Mouse (Mus musculus) forebrain, postnatal 0 days (tissue): Measurements from ENCODE around the gene Gm45521. TPM values are rescaled to one million over a fixed set of nuclear protein-coding genes. Genes with fewer than 3 reads are reported as not detected.
A peak's percentile ranks its signal among the peaks of the same experiment; 100 is the strongest.

Source experiments
- ATAC-seq: fragments of 200-750 bp; cut with Nextera tagmentation; 2 replicates; pipeline ENCODE4 v1.8.0; 2017; ENCODE audit warnings: mild to moderate bottlenecking, moderate library complexity
- DNase-seq: peaks from one replicate; pipeline ENCODE4 v3.0.0-alpha.2; 2015
- H3K27ac ChIP-seq: fragments of 300-500 bp; sonication (generic); 2 replicates; pipeline ENCODE4 v1.5.1; 2014; ENCODE audit warnings: low read depth, mild to moderate bottlenecking, antibody characterized with exemption, low read length, moderate library complexity, mixed read lengths
- H3K27me3 ChIP-seq: fragments of 300-500 bp; sonication (generic); 2 replicates; pipeline ENCODE4 v1.6.1; 2014; ENCODE audit warnings: mild to moderate bottlenecking, low read length, mixed read lengths; ENCODE audit not compliant: insufficient read depth
- H3K36me3 ChIP-seq: fragments of 300-500 bp; sonication (generic); 2 replicates; pipeline ENCODE4 v1.6.1; 2014; ENCODE audit warnings: mild to moderate bottlenecking, moderate library complexity; ENCODE audit not compliant: insufficient read depth
- H3K4me1 ChIP-seq: fragments of 300-500 bp; sonication (generic); 2 replicates; pipeline ENCODE4 v1.6.1; 2014; ENCODE audit warnings: antibody characterized with exemption; ENCODE audit not compliant: insufficient read depth
- H3K4me2 ChIP-seq: fragments of 300-500 bp; sonication (generic); 2 replicates; pipeline ENCODE4 v1.6.1; 2014; ENCODE audit warnings: low read depth, mild to moderate bottlenecking, moderate library complexity
- H3K4me3 ChIP-seq: fragments of 300-500 bp; sonication (generic); 2 replicates; pipeline ENCODE4 v1.5.1; 2014; ENCODE audit warnings: low read depth, low read length, mixed read lengths
- H3K9ac ChIP-seq: fragments of 300-500 bp; sonication (generic); 2 replicates; pipeline ENCODE4 v1.6.1; 2014; ENCODE audit warnings: mild to moderate bottlenecking
- H3K9me3 ChIP-seq: fragments of 300-500 bp; sonication (generic); 2 replicates; pipeline ENCODE4 v1.6.1; 2016; ENCODE audit warnings: low read length
- CTCF ChIP-seq: sonication (generic); IDR thresholded peaks from 2 replicates; pipeline ENCODE4 v1.5.1; 2016; ENCODE audit warnings: antibody characterized with exemption, control low read depth, low read depth
- WGBS: fragments of 180-500 bp; shearing (Covaris S2); extraction: QIAGEN DNeasy Blood & Tissue Kit; methylation state at CpG from one replicate; pipeline ENCODE4 v1.1.7; 2014; 5-methylcytosine and 5-hydroxymethylcytosine counted together
- polyA plus RNA-seq: library from polyadenylated mRNA; unstranded; fragments of >200 nt; fragmentation: Nextera tagmentation; extraction: Ambion mirVana; gene quantifications from 2 replicates; pipeline ENCODE4 v1.2.1, GENCODE M21; 2015
- total RNA-seq: library from RNA; depleted of rRNA; stranded (reverse); fragments of >200 nt; gene quantifications from 2 replicates; pipeline ENCODE4 v1.2.3, GENCODE M21; 2014

Gm45521 gene
- total and polyA plus RNA-seq, 2 experiments from 2014 or later: not detected

DNA sequence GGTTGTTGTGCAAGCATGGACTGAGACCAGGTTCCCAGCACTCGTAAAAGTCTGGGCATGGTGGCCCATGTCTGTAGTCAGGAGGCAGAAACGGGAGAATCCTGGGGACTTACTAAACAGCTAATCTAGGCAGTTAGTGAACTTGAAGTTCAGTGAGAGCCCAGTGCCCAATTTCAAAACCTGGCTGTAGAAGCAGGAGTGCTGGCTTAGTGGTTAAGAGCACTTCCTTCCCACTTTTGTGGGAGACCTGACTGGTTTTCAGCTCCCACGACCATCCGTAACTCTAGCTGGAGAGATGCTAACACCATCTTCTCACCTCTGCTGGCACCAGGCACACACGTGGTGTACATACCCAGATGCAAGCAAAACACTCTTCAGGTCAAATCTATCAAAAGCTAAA is 35.6 kb upstream of the Gm45521 start:
- Histone ChIP-seq H3K4me1 (no peaks in the 10 kb centered on the region), H3K9me3 (no peaks in the 10 kb centered on the region), H3K4me3 (no peak overlapping the region), H3K27ac (no peak overlapping the region), H3K4me2 (no peak overlapping the region), H3K36me3 (peaks cover 62% of the 10 kb centered on the region), H3K9ac (no peak overlapping the region), H3K27me3 (no peaks in the 10 kb centered on the region)
- no peak for TF ChIP-seq CTCF
- 89% methylated on average over 5 of the region's 5 CpGs for WGBS
- ATAC-seq (no peak), DNase-seq (no peak)

- Histone ChIP-seq H3K36me3 (peaks cover 53% of the 10 kb centered on the region), H3K9me3 (no peaks in the 10 kb centered on the region), H3K27ac (no peak overlapping the region), H3K4me1 (no peaks in the 10 kb centered on the region), H3K9ac (no peak overlapping the region), H3K27me3 (no peaks in the 10 kb centered on the region), H3K4me3 (no peak overlapping the region), H3K4me2 (no peak overlapping the region)
- no peak for DNase-seq
- TF ChIP-seq CTCF: no peak
- ATAC-seq: no peak
These were observed 33.5 kb upstream of the Gm45521 start for GRCm38 (mm10) chr14:7923635-7924034.

DNA sequence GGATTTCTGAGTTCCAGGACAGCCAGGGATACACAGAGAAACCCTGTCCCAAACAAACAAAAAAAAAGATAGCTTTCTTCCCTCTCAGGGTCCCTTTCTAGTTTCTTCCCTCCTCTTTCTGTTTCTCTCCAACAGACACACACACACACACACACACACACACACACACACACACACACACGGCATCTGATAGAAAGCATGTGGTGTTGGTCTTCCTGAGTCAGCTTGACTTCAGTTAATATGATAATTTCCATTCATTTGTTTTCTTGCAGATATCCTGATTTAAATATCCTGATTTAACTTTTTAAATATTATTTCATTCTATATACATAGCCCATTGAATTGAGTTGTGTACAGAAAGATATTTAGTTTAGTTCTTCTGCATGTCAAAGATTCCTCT is 28.7 kb upstream of the Gm45521 start:
- H3K9ac ChIP-seq: no peak overlapping the region
- H3K4me1 ChIP-seq: no peaks in the 10 kb centered on the region
- H3K9me3 ChIP-seq: no peaks in the 10 kb centered on the region
- H3K27ac ChIP-seq: no peak overlapping the region
- no peak for TF ChIP-seq CTCF
- H3K27me3 ChIP-seq: no peaks in the 10 kb centered on the region
- H3K4me2 ChIP-seq: no peak overlapping the region
- no peak overlapping the region for H3K4me3 ChIP-seq
- ATAC-seq (no peak), DNase-seq (no peak)
- 50% methylated on average over 1 of the region's 1 CpGs for WGBS
- H3K36me3 ChIP-seq: peaks cover 69% of the 10 kb centered on the region

DNA sequence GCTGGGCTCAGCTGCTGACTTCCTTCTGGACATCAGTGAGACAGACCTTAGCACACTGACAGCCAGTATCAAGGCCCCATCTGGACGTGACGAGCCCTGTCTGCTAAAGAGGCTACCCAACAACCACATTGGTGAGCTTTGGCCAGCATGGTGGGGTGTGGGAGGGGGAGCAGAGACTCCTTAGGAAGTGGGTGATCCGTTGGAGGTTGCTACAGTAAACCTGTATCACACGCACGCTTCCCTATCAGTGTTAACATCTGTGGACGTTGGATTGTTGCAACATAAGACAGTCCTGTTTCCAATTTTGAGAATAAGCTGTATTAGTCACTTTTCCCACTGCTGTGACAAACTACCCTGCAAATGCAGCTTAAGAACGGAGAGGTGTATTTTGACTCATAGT is 28.1 kb upstream of the Gm45521 start:
- DNase-seq (no peak), ATAC-seq (no peak)
- no peak overlapping the region for H3K27ac ChIP-seq
- H3K36me3 ChIP-seq: peaks cover 70% of the 10 kb centered on the region
- no peak overlapping the region for H3K4me2 ChIP-seq
- H3K9me3 ChIP-seq: no peaks in the 10 kb centered on the region
- H3K4me3 ChIP-seq: no peak overlapping the region
- H3K27me3 ChIP-seq: no peaks in the 10 kb centered on the region
- 93% methylated on average over 7 of the region's 7 CpGs for WGBS
- TF ChIP-seq CTCF: no peak
- no peaks in the 10 kb centered on the region for H3K4me1 ChIP-seq
- no peak overlapping the region for H3K9ac ChIP-seq

GRCm38 (mm10) chr14:7932151-7932550 is 24.9 kb upstream of the Gm45521 start:
- H3K4me1 ChIP-seq: no peaks in the 10 kb centered on the region
- ATAC-seq (no peak), DNase-seq (no peak)
- WGBS: 96% methylated on average over 4 of the region's 4 CpGs
- H3K27me3 ChIP-seq: no peaks in the 10 kb centered on the region
- H3K9me3 ChIP-seq: no peaks in the 10 kb centered on the region
- H3K9ac ChIP-seq: no peak overlapping the region
- peaks cover 75% of the 10 kb centered on the region for H3K36me3 ChIP-seq
- no peak overlapping the region for H3K27ac ChIP-seq
- no peak overlapping the region for H3K4me3 ChIP-seq
- TF ChIP-seq CTCF: no peak
- no peak overlapping the region for H3K4me2 ChIP-seq

DNA sequence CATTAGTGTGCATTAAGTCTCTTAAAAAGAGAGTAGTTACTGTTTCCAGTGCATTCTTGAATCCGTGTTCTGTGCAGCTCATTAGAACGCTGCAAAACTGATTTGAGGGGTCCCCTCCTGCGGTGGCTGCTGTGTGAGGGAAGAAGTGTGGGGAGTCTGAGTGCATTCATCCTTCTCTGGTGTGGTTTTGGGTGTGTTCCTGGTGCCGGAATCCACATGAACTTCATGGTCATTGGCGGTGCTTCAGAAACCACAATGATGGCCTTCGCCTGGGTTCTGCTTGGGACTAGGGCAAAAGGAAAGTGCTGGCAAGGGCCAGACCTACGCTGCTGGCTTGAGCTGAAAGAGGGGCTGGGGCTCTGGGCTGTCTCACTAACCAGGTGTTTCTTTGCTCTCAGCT is 22.9 kb upstream of the Gm45521 start:
- WGBS: 90% methylated on average over 7 of the region's 7 CpGs
- Histone ChIP-seq H3K27ac (no peak overlapping the region), H3K9ac (no peak overlapping the region), H3K9me3 (no peaks in the 10 kb centered on the region), H3K4me3 (no peak overlapping the region), H3K4me2 (no peak overlapping the region), H3K36me3 (peaks cover 62% of the 10 kb centered on the region), H3K4me1 (no peaks in the 10 kb centered on the region), H3K27me3 (no peaks in the 10 kb centered on the region)
- no peak for TF ChIP-seq CTCF
- ATAC-seq (no peak), DNase-seq (no peak)

- H3K4me3 ChIP-seq: no peak overlapping the region
- H3K27me3 ChIP-seq: no peaks in the 10 kb centered on the region
- H3K27ac ChIP-seq: no peak overlapping the region
- WGBS: 18% methylated on average over 17 of the region's 17 CpGs
- H3K9me3 ChIP-seq: no peaks in the 10 kb centered on the region
- peak; percentile 71 for TF ChIP-seq CTCF
- DNase-seq: peak; percentile 66
- H3K4me1 ChIP-seq: no peaks in the 10 kb centered on the region
- H3K4me2 ChIP-seq: no peak overlapping the region
- H3K36me3 ChIP-seq: peaks cover 55% of the 10 kb centered on the region
- peak; percentile 73 for ATAC-seq
- H3K9ac ChIP-seq: no peak overlapping the region
These were observed 19.9 kb upstream of the Gm45521 start for GRCm38 (mm10) chr14:7937052-7937630.
